Mouse (Mus musculus): ENCODE results near the gene Gm7358. TPM values are rescaled to one million over a fixed set of nuclear protein-coding genes. Genes with fewer than 3 reads are reported as not detected.
"Not testable (repeated sequence)": the region's sequence is repeated elsewhere in the genome, so short reads cannot be mapped to it uniquely, and the experiment has no call there.

Gene Gm7358
- total RNA-seq (2014; rRNA removed) (not detected in 2 replicates), polyA plus RNA-seq (2012; rRNA removed) (not detected in 2 replicates)

DNA sequence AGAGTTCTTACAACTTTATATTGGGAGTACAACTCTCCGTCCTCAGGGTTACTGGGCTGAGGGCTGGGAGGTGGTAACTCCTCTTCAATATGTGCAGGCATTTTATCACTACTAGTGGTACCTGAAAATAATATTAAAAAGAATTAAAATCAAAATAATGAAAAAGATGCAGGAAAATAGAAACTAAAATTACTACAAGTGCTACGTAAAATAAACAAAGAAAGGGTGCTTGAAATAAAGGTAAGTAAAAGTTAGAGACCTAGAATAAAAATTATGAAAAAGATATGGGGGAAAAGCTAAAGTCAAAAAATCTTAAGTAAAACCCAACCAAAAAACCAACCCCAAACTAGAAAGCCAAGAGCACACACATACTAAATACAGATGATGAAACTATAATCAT, at the start of gene Gm7358:
Gene Gm7358, minus strand, starts transcription at position 101 of the 400 bp plus-strand sequence.
- not testable (repeated sequence) for H3K9ac ChIP-seq (ENCODE audit: low read depth, low read length); H3K27ac ChIP-seq (replicated peaks; ENCODE audit: insufficient read depth, low read depth, low read length); H3K4me1 ChIP-seq (ENCODE audit: control insufficient read depth, insufficient read depth, low read length); DNase-seq (ENCODE audit: extremely low read depth, low read depth, low spot score); H3K36me3 ChIP-seq (ENCODE audit: control insufficient read depth, insufficient read depth, low read length); H3K79me2 ChIP-seq (ENCODE audit: control insufficient read depth, insufficient read depth, low read length); H3K27me3 ChIP-seq (ENCODE audit: control insufficient read depth, insufficient read depth, low read length); H3K4me3 ChIP-seq (ENCODE audit: insufficient read depth, low read depth, low read length)
- WGBS = 83% methylated on average over 1 of the region's 2 CpGs

DNA sequence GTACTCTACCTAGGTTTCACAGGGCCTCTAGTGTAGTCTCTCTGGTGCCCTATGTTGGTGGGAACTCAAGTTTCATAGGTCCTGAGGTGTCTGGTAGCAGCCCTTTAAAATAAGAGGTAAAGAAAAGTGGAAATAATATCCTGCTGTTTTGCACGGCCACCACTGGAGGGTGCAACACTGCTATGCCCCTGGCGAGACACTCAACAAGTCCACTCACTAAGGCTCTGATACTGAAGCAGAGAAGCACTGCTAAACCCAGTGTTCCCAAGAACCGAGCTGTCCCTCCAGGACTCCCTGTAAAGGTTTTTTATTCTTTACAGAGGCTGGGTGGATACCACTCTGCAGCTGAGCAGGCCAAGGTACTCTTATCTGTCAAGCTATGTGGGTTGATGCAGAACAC, 43.7 kb upstream of the Gm7358 start:
- not testable (repeated sequence) for H3K27ac ChIP-seq (replicated peaks; ENCODE audit: insufficient read depth, low read depth, low read length); H3K9ac ChIP-seq (ENCODE audit: low read depth, low read length); H3K79me2 ChIP-seq (ENCODE audit: control insufficient read depth, insufficient read depth, low read length); H3K4me1 ChIP-seq (ENCODE audit: control insufficient read depth, insufficient read depth, low read length); H3K27me3 ChIP-seq (ENCODE audit: control insufficient read depth, insufficient read depth, low read length); H3K4me3 ChIP-seq (ENCODE audit: insufficient read depth, low read depth, low read length); DNase-seq (ENCODE audit: extremely low read depth, low read depth, low spot score); H3K36me3 ChIP-seq (ENCODE audit: control insufficient read depth, insufficient read depth, low read length)
- TF ChIP-seq CTCF (IDR thresholded peaks at IDR 0.05; ENCODE audit: low read depth, low read length) = peak; percentile 26; the same call in 1 of the 2 replicates
- whole genome bisulfite sequencing = 48% methylated on average over 3 of the region's 3 CpGs

DNA sequence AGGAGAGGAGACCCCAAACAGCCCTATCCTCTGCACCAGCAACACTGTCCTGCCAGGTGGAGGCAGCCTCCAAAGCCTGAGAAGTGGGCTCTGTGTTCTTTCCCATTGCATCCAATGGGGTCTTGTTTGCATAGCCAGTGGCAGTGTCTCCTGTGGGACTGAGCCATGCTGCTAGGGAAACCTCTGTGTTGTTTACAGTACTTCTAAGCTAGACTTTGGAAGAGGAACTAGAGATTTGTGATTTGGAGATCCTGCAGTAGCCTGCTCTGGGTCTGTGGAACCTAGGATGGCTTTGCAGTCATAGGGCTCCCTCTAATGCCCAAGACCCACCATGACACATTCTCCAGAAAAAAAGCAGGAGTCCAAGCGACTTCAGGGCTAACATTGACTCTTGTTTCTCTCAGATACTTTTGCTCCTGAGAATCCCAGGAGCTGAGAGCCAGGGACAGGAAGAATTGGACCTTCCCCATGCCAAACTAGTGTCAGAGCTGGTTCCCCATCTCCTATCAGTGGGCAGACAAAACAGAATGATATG, 42.2 kb upstream of the Gm7358 start:
- H3K79me2 ChIP-seq (ENCODE audit: control insufficient read depth, insufficient read depth, low read length); H3K9ac ChIP-seq (ENCODE audit: low read depth, low read length); H3K27me3 ChIP-seq (ENCODE audit: control insufficient read depth, insufficient read depth, low read length); H3K36me3 ChIP-seq (ENCODE audit: control insufficient read depth, insufficient read depth, low read length); H3K4me3 ChIP-seq (ENCODE audit: insufficient read depth, low read depth, low read length); H3K4me1 ChIP-seq (ENCODE audit: control insufficient read depth, insufficient read depth, low read length); H3K27ac ChIP-seq (replicated peaks; ENCODE audit: insufficient read depth, low read depth, low read length): not testable (repeated sequence)
- DNase-seq (ENCODE audit: extremely low read depth, low read depth, low spot score) = peak; percentile 1
- WGBS = 12% methylated on average over 1 of the region's 1 CpGs

GRCm38 (mm10) chr17:14099886-14100285, 40.6 kb upstream of the Gm7358 start:
- H3K79me2 ChIP-seq (ENCODE audit: control insufficient read depth, insufficient read depth, low read length); DNase-seq (ENCODE audit: extremely low read depth, low read depth, low spot score): not testable (repeated sequence)
- WGBS = 85% methylated on average over 3 of the region's 3 CpGs

DNA sequence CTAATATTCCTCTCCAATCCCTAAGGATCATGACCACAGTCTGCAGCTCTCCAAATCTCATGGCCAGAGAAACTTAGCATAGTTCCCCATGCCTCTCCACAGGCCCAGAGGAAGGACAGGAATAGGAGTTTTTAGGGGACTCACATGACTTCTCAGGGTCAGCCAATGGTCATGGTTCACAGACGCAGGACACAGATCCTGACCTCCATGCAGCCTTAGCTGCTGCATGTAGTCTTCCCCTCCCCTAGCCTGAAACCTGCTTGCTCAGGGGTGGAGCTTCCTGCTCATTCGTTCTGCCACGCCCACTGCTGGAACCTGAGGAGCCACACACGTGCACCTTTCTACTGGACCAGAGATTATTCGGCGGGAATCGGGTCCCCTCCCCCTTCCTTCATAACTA, 34.8 kb upstream of the Gm7358 start:
- H3K27me3 ChIP-seq (ENCODE audit: control insufficient read depth, insufficient read depth, low read length); H3K4me3 ChIP-seq (ENCODE audit: insufficient read depth, low read depth, low read length); H3K36me3 ChIP-seq (ENCODE audit: control insufficient read depth, insufficient read depth, low read length); H3K4me1 ChIP-seq (ENCODE audit: control insufficient read depth, insufficient read depth, low read length); H3K9ac ChIP-seq (ENCODE audit: low read depth, low read length); H3K79me2 ChIP-seq (ENCODE audit: control insufficient read depth, insufficient read depth, low read length); H3K27ac ChIP-seq (replicated peaks; ENCODE audit: insufficient read depth, low read depth, low read length): not testable (repeated sequence)
- DNase-seq (ENCODE audit: extremely low read depth, low read depth, low spot score) = peak; percentile 46
- WGBS = 24% methylated on average over 3 of the region's 7 CpGs

More at GRCm38 (mm10) chr17:14099886-14100285, 40.6 kb upstream of the Gm7358 start:
- not testable (repeated sequence) for H3K27ac ChIP-seq (replicated peaks; ENCODE audit: insufficient read depth, low read depth, low read length); H3K36me3 ChIP-seq (ENCODE audit: control insufficient read depth, insufficient read depth, low read length); H3K9ac ChIP-seq (ENCODE audit: low read depth, low read length); H3K27me3 ChIP-seq (ENCODE audit: control insufficient read depth, insufficient read depth, low read length); H3K4me3 ChIP-seq (ENCODE audit: insufficient read depth, low read depth, low read length); H3K4me1 ChIP-seq (ENCODE audit: control insufficient read depth, insufficient read depth, low read length)

- H3K36me3 ChIP-seq (ENCODE audit: control insufficient read depth, insufficient read depth, low read length); H3K79me2 ChIP-seq (ENCODE audit: control insufficient read depth, insufficient read depth, low read length); H3K27ac ChIP-seq (replicated peaks; ENCODE audit: insufficient read depth, low read depth, low read length); H3K4me3 ChIP-seq (ENCODE audit: insufficient read depth, low read depth, low read length); H3K27me3 ChIP-seq (ENCODE audit: control insufficient read depth, insufficient read depth, low read length); H3K4me1 ChIP-seq (ENCODE audit: control insufficient read depth, insufficient read depth, low read length); H3K9ac ChIP-seq (ENCODE audit: low read depth, low read length): not testable (repeated sequence)
- peak; percentile 19 for DNase-seq (ENCODE audit: extremely low read depth, low read depth, low spot score)
- TF ChIP-seq CTCF (IDR thresholded peaks at IDR 0.05; ENCODE audit: low read depth, low read length) = peak; percentile 25; the same call in 1 of the 2 replicates
- 0% methylated on average over 1 of the region's 1 CpGs for WGBS
Observed at GRCm38 (mm10) chr17:14086629-14087028, 27.3 kb upstream of the Gm7358 start.

GRCm38 (mm10) chr17:14041880-14042279, 17.5 kb downstream of the Gm7358 start:
- H3K9ac ChIP-seq (ENCODE audit: low read depth, low read length); H3K4me1 ChIP-seq (ENCODE audit: control insufficient read depth, insufficient read depth, low read length); H3K27me3 ChIP-seq (ENCODE audit: control insufficient read depth, insufficient read depth, low read length); H3K79me2 ChIP-seq (ENCODE audit: control insufficient read depth, insufficient read depth, low read length); H3K4me3 ChIP-seq (ENCODE audit: insufficient read depth, low read depth, low read length); DNase-seq (ENCODE audit: extremely low read depth, low read depth, low spot score); H3K36me3 ChIP-seq (ENCODE audit: control insufficient read depth, insufficient read depth, low read length); H3K27ac ChIP-seq (replicated peaks; ENCODE audit: insufficient read depth, low read depth, low read length): not testable (repeated sequence)
- 76% methylated on average over 1 of the region's 2 CpGs for WGBS

- not testable (repeated sequence) for H3K4me3 ChIP-seq (ENCODE audit: insufficient read depth, low read depth, low read length); H3K27ac ChIP-seq (replicated peaks; ENCODE audit: insufficient read depth, low read depth, low read length); DNase-seq (ENCODE audit: extremely low read depth, low read depth, low spot score); H3K36me3 ChIP-seq (ENCODE audit: control insufficient read depth, insufficient read depth, low read length); H3K27me3 ChIP-seq (ENCODE audit: control insufficient read depth, insufficient read depth, low read length); H3K4me1 ChIP-seq (ENCODE audit: control insufficient read depth, insufficient read depth, low read length); H3K9ac ChIP-seq (ENCODE audit: low read depth, low read length); H3K79me2 ChIP-seq (ENCODE audit: control insufficient read depth, insufficient read depth, low read length)
- 42% methylated on average over 1 of the region's 2 CpGs for WGBS
Observed at GRCm38 (mm10) chr17:14037012-14037411, 22.3 kb downstream of the Gm7358 start.

DNA sequence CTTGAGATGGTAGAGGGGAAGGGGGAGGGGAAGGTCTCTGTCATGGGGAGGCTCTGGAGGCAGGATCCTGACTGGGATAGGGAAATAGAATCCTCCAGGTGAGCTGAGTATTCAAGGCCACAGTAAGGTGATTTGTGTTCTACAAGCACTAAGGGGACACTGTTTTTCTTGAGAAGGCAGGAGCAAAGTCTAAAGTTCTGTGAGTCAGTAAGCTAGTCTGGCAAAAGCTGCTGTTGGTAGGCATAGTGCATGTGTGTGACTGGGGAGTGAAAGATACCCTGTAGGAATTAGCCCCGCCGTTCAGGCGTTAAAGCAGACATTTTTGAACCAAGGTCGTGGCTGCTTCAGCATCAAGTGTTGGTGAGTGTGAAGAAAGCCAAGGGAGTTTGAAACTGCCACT, 23.2 kb downstream of the Gm7358 start:
- not testable (repeated sequence) for H3K36me3 ChIP-seq (ENCODE audit: control insufficient read depth, insufficient read depth, low read length); H3K9ac ChIP-seq (ENCODE audit: low read depth, low read length); H3K27me3 ChIP-seq (ENCODE audit: control insufficient read depth, insufficient read depth, low read length); H3K4me1 ChIP-seq (ENCODE audit: control insufficient read depth, insufficient read depth, low read length); H3K4me3 ChIP-seq (ENCODE audit: insufficient read depth, low read depth, low read length); DNase-seq (ENCODE audit: extremely low read depth, low read depth, low spot score); H3K79me2 ChIP-seq (ENCODE audit: control insufficient read depth, insufficient read depth, low read length); H3K27ac ChIP-seq (replicated peaks; ENCODE audit: insufficient read depth, low read depth, low read length)
- 82% methylated on average over 4 of the region's 4 CpGs for WGBS

Measured in liver, adult 2 months (tissue).